Mouse (Mus musculus) macrophage (primary cell): ENCODE results near the gene Slc17a7. TPM values are rescaled to one million over a fixed set of nuclear protein-coding genes. Genes with fewer than 3 reads are reported as not detected.
A peak's percentile ranks its signal among the peaks of the same experiment; 100 is the strongest.

Experiments
- H3K27ac ChIP-seq: fragments of 350-480 bp; formaldehyde crosslinking; 2 replicates; pipeline ENCODE4 v1.9.0; 2021
- H3K36me3 ChIP-seq: fragments of 350-480 bp; formaldehyde crosslinking; 2 replicates; pipeline ENCODE4 v1.9.0; 2021; ENCODE audit errors: inconsistent target
- H3K4me3 ChIP-seq: fragments of 350-480 bp; formaldehyde crosslinking; 2 replicates; pipeline ENCODE4 v1.9.0; 2021; ENCODE audit errors: inconsistent target
- H3K79me2 ChIP-seq: fragments of 350-480 bp; formaldehyde crosslinking; 2 replicates; pipeline ENCODE4 v1.9.0; 2021; ENCODE audit errors: inconsistent target
- WGBS: methylation state at CpG from one replicate; pipeline ENCODE4 v1.1.7; 2026; ENCODE audit warnings: inconsistent platforms; ENCODE audit not compliant: missing documents; 5-methylcytosine and 5-hydroxymethylcytosine counted together
- polyA plus RNA-seq: library from polyadenylated mRNA; stranded (reverse); fragments of 250-400 nt; gene quantifications from 3 replicates; pipeline ENCODE4 v1.2.4, GENCODE M21; 2018; ENCODE audit warnings: inconsistent platforms

Slc17a7 gene
- polyA plus RNA-seq, 1 experiment from 2014 or later = not detected

GRCm38 (mm10) chr7:45126844-45127699 lies 36.7 kb upstream of the Slc17a7 start:
- 56% methylated on average over 21 of the region's 21 CpGs for WGBS
- Histone ChIP-seq H3K36me3 (peaks cover 30% of the 10 kb centered on the region), H3K4me3 (peak overlapping the region; percentile 99), H3K27ac (peak overlapping the region; percentile 90), H3K79me2 (peaks cover 43% of the 10 kb centered on the region)

GRCm38 (mm10) chr7:45127700-45128224 lies 36.0 kb upstream of the Slc17a7 start:
- Histone ChIP-seq H3K36me3 (peaks cover 23% of the 10 kb centered on the region), H3K4me3 (peak overlapping the region; percentile 99), H3K79me2 (peaks cover 39% of the 10 kb centered on the region), H3K27ac (peak overlapping the region; percentile 90)
- WGBS = under 1% methylated on average over 6 of the region's 6 CpGs

- Histone ChIP-seq H3K79me2 (peaks cover 29% of the 10 kb centered on the region), H3K36me3 (peaks cover 21% of the 10 kb centered on the region), H3K4me3 (peak within 1 kb of the TSS; percentile 99), H3K27ac (peak within 1 kb of the TSS; percentile 90)
- WGBS = under 1% methylated on average over 48 of the region's 48 CpGs
Observed at GRCm38 (mm10) chr7:45128624-45129246, 35.0 kb upstream of the Slc17a7 start, which contains the start of gene Rpl13a. Rpl13a (minus strand) TSS chr7:45128761.

- Histone ChIP-seq H3K4me3 (peak overlapping the region; percentile 62), H3K79me2 (peaks cover 25% of the 10 kb centered on the region), H3K27ac (peak overlapping the region; percentile 85), H3K36me3 (peaks cover 21% of the 10 kb centered on the region)
- WGBS = under 1% methylated on average over 17 of the region's 17 CpGs
Observed at GRCm38 (mm10) chr7:45129318-45129717, 34.4 kb upstream of the Slc17a7 start.

DNA sequence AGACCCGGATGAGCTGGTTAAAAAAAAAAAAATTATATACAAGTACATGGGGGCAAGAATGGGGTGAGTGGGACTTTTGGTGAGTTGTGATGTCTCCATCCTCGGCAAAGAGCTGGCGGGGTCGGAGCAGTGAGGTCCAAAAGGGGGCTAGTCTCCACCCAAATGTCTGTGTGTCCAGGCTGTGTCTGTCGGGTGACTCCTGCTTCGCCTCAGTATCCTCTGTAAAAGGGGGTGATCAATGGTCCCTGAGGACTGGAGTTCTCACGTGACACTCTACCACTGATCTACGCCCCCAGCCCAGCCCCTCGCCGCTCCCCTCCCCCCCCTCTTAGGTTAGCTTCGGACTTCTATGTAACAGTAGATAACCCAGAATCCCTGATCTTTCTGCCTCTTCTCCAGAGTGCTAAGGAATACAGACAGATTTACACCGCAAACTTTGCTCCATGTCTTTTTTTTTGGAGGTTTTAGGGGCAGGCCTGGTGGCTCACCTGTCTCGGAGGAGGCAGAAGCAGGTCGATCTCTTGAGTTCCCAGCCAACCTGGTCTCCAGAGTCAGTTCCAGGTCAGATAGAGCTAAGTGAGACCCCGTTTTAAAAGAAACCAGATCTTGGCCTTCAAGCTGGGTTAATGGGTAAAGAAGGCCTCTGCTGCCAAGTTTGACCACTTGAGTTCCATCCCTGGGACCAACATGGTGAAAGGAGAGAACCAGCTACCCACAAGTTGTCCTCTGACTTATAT lies 33.8 kb upstream of the Slc17a7 start:
- H3K27ac ChIP-seq = peak overlapping the region; percentile 85
- peak overlapping the region; percentile 62 for H3K4me3 ChIP-seq
- peaks cover 21% of the 10 kb centered on the region for H3K36me3 ChIP-seq
- peaks cover 25% of the 10 kb centered on the region for H3K79me2 ChIP-seq
- WGBS = 81% methylated on average over 15 of the region's 15 CpGs

GRCm38 (mm10) chr7:45131850-45132249 lies 31.9 kb upstream of the Slc17a7 start:
- Histone ChIP-seq H3K36me3 (peaks cover 3% of the 10 kb centered on the region; the same call in 1 of the 2 replicates), H3K4me3 (no peak overlapping the region), H3K79me2 (peaks cover 17% of the 10 kb centered on the region), H3K27ac (no peak overlapping the region)
- 94% methylated on average over 11 of the region's 11 CpGs for WGBS

GRCm38 (mm10) chr7:45133446-45134159 lies 30.1 kb upstream of the Slc17a7 start:
- no peak overlapping the region for H3K4me3 ChIP-seq
- WGBS = 82% methylated on average over 8 of the region's 8 CpGs
- no peak overlapping the region for H3K27ac ChIP-seq

DNA sequence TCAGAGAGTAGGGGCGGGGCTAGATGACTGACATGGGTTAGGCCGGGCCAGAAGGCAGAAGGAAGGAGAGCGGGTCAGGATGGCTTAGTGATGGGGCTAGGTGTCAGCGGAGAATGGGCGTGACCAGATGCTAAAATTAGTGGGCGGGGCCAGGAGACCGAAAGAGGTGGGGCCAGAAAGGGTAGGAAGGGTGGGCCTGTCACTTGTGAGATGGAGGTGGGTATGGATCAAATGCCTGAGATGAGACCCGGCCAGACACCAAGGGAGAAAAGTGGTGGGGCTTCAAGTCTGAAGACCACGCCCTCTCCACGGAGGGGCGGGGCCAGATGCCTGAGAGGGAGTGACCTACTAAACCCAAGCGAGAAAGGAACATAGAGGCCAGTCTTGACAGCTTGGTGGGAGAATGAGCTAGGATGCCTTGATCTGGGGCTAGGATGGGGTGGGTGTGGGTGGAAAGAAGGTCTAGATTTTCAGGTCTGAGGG lies 29.2 kb upstream of the Slc17a7 start:
- Histone ChIP-seq H3K79me2 (no peaks in the 10 kb centered on the region), H3K4me3 (no peak overlapping the region), H3K27ac (no peak overlapping the region), H3K36me3 (no peaks in the 10 kb centered on the region)
- WGBS = 39% methylated on average over 12 of the region's 12 CpGs

More at GRCm38 (mm10) chr7:45133446-45134159, 30.1 kb upstream of the Slc17a7 start:
- H3K79me2 ChIP-seq = no peaks in the 10 kb centered on the region
- no peaks in the 10 kb centered on the region for H3K36me3 ChIP-seq

- H3K36me3 ChIP-seq = no peaks in the 10 kb centered on the region
- WGBS = 69% methylated on average over 3 of the region's 3 CpGs
- H3K4me3 ChIP-seq = peak overlapping the region; percentile 62
- H3K27ac ChIP-seq = peak overlapping the region; percentile 71; the same call in 1 of the 2 replicates
- H3K79me2 ChIP-seq = no peaks in the 10 kb centered on the region
Observed at GRCm38 (mm10) chr7:45135370-45135769, 28.4 kb upstream of the Slc17a7 start.

DNA sequence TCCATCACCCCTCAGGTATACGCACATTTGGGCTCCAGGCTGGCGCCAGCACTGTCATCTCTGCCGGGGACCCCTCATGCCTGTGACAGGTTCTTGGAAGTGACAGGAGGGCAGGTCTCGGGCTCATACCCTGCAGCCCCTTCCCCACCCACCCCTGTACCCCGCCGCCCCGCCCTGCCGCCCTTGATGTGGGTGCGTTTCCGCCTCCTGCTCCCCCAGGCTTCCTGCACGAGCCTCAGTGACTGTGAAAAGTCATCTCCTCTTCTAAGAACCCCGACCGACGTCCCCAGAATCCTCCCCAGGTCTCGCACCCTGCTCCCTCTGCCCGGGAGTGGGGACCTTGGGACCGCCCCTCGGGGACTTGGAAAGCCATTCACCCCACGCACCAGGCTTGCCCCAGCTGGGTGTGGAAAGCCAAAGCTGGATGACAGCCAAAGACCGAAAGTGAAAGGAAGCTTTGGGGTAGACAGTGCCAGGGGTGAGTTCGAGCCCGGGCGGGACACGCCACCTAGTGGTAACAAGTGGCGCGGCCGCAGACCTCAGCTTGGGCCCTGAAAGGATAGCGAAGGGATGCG lies 27.7 kb upstream of the Slc17a7 start, which contains the start of the genes Gm45713 and Flt3l:
Gene Gm45713, minus strand, starts transcription at position 239 of the 575 bp plus-strand sequence.
Gene Flt3l, minus strand, starts transcription at position 440 of the 575 bp plus-strand sequence.
- Histone ChIP-seq H3K36me3 (no peaks in the 10 kb centered on the region), H3K4me3 (peak within 1 kb of the TSS; percentile 62), H3K79me2 (no peaks in the 10 kb centered on the region), H3K27ac (peak within 1 kb of the TSS; percentile 71)
- WGBS = 1% methylated on average over 21 of the region's 29 CpGs

DNA sequence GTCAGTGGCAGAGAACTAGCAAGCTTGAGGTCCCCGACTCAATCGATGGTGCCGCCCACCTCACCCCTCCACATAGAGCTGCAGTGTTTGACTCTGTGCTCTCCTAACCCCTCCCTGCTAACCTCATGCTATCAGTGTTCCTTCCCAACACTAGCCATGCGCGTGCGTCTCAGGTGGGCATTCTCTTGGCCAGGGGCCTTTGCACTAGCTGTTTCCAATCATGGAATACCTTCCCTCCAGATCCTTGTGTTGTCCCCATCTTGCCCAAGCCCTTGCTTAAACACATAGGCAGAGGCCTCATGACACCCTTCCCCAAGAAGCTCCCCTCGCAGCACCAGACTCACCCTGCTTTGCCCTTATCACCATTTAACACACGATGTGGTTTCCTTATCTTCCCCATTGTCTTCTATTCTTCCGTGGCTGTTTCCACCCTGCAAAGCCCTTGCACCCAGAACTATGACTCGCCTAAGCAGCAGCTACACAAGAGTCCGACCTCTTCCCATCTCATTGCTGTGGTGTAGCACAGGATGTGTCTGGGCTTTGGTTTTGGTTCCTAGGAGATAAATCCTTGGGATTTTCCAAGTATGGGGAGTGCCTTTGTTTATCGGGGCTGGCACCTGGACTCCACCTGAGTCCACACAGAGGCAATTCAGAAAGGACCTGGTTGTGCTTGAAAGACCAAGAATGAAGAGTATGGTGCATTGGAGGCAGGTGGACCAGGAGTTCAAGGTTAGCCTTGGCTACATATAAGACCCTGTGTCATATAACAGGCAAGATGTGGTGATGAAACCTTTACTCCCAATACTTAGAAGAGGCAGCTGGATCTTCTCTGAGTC lies 26.4 kb upstream of the Slc17a7 start:
- H3K4me3 ChIP-seq = no peak overlapping the region
- 37% methylated on average over 12 of the region's 12 CpGs for WGBS
- H3K36me3 ChIP-seq = 0 out of 2 replicates have a peak, but pooled peaks cover 6% of the 10 kb centered on the region
- no peak overlapping the region for H3K27ac ChIP-seq
- H3K79me2 ChIP-seq = no peaks in the 10 kb centered on the region

DNA sequence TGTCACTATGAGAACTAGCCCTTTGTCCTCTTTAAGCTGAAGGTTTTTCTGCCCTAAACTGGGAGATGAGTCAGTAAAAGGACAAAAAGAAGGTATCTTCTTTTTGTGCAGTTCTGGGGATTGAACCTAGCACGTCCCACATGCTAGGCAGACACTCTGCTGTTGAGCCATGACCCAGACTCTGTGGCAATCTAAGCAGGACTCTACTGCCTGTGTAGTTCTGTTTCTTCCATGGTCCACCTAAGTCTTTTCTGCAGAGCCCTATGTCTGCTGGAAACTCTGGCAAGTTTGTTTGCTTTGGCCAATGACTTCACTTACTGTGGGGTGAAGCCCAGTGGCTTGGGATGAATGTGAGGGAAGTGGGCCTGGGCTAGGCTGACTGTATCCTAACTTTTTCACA lies 25.3 kb upstream of the Slc17a7 start:
- Histone ChIP-seq H3K4me3 (no peak overlapping the region), H3K36me3 (peaks cover 17% of the 10 kb centered on the region; the same call in 1 of the 2 replicates), H3K79me2 (no peaks in the 10 kb centered on the region), H3K27ac (no peak overlapping the region)
- WGBS = 93% methylated on average over 1 of the region's 1 CpGs
